Mouse (Mus musculus) neutrophil, adult 5-6 weeks (primary cell): ENCODE results near the gene Arhgef11. TPM values are rescaled to one million over a fixed set of nuclear protein-coding genes. Genes with fewer than 3 reads are reported as not detected.

Source experiments
- ATAC-seq: fragments of 151-379, 151-347 bp; 2 replicates; pipeline ENCODE4 v1.8.0; 2017; ENCODE audit warnings: mild to moderate bottlenecking, moderate TSS enrichment; ENCODE audit not compliant: insufficient number of reproducible peaks, poor library complexity, low FRiP score, severe bottlenecking; ENCODE audit errors: extremely low read depth
- total RNA-seq: library from RNA; stranded (forward); fragments of 200-1000 nt; gene quantifications from 2 replicates; pipeline ENCODE4 v1.2.3, GENCODE M21; 2017

Arhgef11 gene
- total RNA-seq, 1 experiment from 2014 or later: 31.5 TPM

- ATAC-seq: no peak
Measured at GRCm38 (mm10) chr3:87659692-87660429, 42.5 kb downstream of the Arhgef11 start.

DNA sequence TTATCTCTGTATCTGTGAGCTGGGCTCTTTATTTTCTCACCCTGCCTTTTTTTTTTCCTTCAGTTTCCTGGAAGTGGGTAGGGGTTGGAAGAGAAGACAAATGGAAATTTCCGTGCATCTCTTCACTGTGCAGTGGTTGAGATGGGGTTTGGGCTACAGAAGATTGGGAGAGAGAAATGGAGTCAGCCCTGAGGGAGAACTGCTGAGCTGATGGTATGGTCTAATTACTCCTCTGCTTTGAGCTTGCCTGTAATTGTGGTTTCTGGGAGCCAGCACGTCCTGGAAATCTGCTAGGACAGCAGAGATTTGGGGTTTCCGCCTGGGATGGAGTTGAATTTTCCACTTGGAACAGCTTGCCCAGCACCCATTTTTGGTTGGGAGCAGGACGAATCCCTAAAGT is 43.1 kb downstream of the Arhgef11 start:
- no peak for ATAC-seq

GRCm38 (mm10) chr3:87661291-87661690 is 43.9 kb downstream of the Arhgef11 start:
- no peak for ATAC-seq

- no peak for ATAC-seq
Measured at GRCm38 (mm10) chr3:87718525-87718924, 101.2 kb downstream of the Arhgef11 start.

DNA sequence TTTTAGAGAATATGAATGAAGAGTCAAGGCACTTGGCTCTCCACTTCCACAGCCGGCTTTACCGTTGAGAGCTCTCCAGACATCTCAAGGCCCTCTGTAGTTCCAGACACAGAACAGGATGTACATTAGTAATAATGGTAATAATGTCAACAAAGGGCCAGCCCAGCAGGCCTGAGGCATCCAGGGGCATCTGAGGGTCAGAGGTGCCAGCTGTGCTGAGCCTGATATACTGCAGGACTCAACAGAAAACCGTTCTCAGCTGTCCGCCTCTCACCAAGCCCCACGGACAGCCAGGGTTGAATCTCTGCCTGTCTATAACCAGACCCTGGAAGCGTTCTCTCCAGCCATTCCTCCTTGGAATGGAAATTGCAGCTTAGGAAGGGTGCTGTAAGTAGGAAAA is 107.2 kb downstream of the Arhgef11 start:
- ATAC-seq: no peak

- ATAC-seq: no peak
Measured at GRCm38 (mm10) chr3:87725396-87726160, 108.2 kb downstream of the Arhgef11 start.

DNA sequence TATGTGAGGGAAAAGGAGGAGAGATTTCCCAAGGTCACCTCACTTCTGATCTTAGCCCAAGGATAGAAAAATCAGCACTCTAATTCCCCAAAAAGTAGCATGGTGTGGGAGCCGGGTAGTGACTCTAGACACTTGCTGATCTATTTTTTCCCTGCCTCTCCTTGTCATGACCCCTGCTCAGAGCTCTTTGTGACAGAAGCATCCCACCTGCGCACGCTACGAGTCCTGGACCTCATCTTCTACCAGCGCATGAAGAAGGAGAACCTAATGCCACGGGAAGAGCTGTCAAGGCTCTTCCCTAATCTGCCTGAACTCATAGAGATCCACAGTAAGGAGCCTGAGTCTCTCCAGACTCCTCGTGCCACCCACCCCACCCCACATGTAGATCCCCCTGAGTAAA is 108.8 kb downstream of the Arhgef11 start:
- ATAC-seq: no peak

DNA sequence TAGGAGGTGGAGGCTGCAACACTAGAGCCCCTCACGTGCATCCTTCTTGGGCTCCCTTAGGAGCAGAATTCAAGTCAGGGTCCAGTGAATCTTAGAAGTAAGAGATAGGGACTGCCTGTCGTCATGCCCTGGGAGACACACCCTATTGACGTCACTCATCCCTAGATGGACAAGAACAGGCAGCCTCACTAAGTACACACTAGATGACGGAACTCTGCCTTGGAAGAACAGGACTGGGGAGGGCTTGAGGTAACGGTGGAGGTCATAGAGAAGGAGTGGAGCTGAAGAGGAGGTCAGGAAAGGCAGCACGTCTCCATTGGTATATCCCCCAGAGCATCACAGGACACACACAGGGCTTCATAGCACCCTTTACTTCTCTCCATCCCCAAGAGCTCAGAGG is 111.3 kb downstream of the Arhgef11 start:
- no peak for ATAC-seq

- no peak for ATAC-seq
Measured at GRCm38 (mm10) chr3:87733098-87733497, 115.7 kb downstream of the Arhgef11 start.

DNA sequence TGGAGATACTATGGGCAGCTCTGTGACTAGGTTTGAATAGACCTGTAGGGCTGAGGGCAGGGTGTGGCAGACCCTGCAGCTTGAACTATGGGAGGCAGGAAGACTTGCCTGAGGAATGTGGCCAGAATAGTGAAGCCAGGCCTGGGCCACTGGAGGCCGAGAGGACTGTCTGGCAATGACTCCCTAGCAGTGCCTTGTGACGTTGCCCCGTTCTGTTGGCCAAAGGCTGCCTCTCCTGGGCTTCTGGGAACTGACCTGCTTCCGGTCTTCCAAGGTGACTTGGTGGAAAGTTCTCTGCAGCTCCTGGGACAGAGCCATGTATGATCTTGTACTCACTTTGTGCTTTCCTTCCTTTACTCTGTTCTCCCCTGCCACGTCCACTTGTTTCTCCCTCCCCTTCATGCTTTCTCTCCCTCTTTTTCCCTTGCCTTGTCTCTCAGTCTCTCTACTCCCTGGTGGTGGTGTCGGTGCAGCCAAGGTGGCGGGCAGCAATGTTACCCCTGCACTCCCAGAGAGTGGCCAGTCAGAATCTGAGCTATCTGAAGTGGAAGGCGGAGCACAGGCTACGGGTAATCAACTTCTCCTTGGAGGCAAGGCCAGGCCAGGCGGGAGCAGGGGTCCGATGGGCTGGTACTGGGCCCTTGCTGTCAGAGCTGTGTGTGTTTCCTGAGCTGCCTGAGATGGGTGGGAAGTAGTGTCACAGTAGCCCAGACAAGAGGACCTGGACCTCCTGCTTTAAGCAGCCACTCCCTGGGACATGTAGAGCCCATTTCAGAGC is 116.8 kb downstream of the Arhgef11 start:
- ATAC-seq: no peak

GRCm38 (mm10) chr3:87735335-87735734 is 118.0 kb downstream of the Arhgef11 start:
- no peak for ATAC-seq

- no peak for ATAC-seq
Measured at GRCm38 (mm10) chr3:87738906-87739305, 121.5 kb downstream of the Arhgef11 start.

DNA sequence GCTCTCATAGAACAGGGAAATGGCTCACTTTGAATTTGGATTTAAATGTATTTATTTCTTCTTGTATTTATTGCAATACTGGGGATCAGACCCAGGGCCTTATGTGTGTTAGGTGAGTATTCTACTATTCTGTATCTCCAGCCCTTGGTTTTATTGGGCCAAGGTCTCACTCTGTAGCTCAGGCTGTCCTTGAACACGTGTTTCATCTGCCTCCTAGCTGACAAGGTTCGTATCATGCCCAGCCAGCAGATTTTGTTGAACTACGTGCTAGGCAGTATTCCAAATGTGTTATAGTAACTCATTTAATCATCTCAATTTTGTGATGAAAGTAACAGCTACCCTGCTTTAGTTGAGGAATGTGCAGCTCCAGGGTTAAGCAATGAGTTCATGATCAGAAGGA is 124.7 kb downstream of the Arhgef11 start:
- ATAC-seq: no peak

- ATAC-seq: peak; percentile 34; the same call in 1 of the 2 replicates
Measured at GRCm38 (mm10) chr3:87742735-87743134, 125.4 kb downstream of the Arhgef11 start.

GRCm38 (mm10) chr3:87743927-87744326 is 126.6 kb downstream of the Arhgef11 start:
- no peak for ATAC-seq

DNA sequence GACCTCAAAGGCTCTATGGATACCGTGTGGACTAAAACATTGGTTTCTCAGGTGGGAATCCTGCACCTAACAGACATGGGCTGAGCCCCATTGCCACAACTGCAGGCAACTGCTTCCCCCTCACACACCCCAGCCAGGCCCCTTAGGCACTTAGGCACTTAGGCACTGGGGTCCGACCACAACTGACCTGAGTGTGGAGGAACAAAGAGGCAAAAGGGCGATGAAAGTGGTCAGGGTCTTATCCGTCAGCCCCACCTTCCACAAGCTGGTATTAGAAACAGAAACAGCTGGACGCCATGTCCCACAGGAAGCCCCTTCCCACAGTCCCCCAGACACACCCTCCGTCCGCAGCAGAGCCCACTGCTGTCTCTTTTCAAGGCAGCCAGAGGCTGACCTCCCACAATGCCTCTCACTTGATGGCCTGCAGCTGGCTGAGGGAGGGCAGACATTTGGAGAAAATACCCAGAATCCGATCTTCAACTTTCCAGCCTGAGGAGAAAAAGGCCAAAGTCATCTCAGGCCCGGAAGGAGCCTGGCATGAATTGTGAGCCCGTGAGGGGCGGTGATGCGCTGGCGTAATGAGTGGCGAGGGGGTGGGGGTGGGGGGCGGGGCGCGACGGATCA is 127.8 kb downstream of the Arhgef11 start:
- ATAC-seq: no peak

- no peak for ATAC-seq
Measured at GRCm38 (mm10) chr3:87748431-87748830, 131.1 kb downstream of the Arhgef11 start, which contains the start of gene Lrrc71. TSS of gene Lrrc71 (minus strand) at chr3:87748625.

- peak; percentile 24; the same call in 1 of the 2 replicates for ATAC-seq
Measured at GRCm38 (mm10) chr3:87749036-87749435, 131.7 kb downstream of the Arhgef11 start.

- no peak for ATAC-seq
Measured at GRCm38 (mm10) chr3:87749977-87750376, 132.6 kb downstream of the Arhgef11 start.
